Mouse (Mus musculus): ENCODE results near the gene Nuak2. TPM values are rescaled to one million over a fixed set of nuclear protein-coding genes. Genes with fewer than 3 reads are reported as not detected.
"Not testable (repeated sequence)": the region's sequence is repeated elsewhere in the genome, so short reads cannot be mapped to it uniquely, and the experiment has no call there.

Nuak2 gene
- total RNA-seq, 2 experiments from 2014 or later, result 1.6 to 1.7 TPM

GRCm38 (mm10) chr1:132343191-132343590 is 27.3 kb downstream of the Nuak2 start:
- no peak for DNase-seq (ENCODE audit: low spot score in 2 of 2)
- intact Hi-C loops (cut with DNase I), result no loop called here

- intact Hi-C loops (cut with DNase I), result no loop called here
- no peak for DNase-seq (ENCODE audit: low spot score in 2 of 2)
Measured at GRCm38 (mm10) chr1:132343656-132344055, 27.7 kb downstream of the Nuak2 start.

DNA sequence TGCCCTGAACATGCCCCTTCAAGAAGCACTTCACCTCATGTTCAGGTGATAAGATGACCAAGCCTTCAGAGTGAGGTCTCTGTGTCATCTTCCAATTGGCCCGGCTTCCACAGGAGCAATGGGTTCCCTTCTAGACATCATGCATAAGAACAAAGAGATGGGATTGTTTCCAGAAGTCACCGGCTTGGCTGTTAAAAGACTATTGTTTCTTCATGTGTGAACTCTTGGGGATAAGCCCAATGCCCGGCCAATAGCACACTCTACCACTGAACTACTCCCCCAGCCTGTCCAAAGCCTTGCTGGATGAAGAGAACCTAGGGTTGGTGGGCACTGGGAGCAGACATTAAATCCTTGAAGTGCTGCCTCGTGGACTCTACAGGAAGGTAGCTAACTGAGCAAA is 29.6 kb downstream of the Nuak2 start:
- intact Hi-C loops (cut with DNase I), result no loop called here
- no peak for DNase-seq (ENCODE audit: low spot score in 2 of 2)

DNA sequence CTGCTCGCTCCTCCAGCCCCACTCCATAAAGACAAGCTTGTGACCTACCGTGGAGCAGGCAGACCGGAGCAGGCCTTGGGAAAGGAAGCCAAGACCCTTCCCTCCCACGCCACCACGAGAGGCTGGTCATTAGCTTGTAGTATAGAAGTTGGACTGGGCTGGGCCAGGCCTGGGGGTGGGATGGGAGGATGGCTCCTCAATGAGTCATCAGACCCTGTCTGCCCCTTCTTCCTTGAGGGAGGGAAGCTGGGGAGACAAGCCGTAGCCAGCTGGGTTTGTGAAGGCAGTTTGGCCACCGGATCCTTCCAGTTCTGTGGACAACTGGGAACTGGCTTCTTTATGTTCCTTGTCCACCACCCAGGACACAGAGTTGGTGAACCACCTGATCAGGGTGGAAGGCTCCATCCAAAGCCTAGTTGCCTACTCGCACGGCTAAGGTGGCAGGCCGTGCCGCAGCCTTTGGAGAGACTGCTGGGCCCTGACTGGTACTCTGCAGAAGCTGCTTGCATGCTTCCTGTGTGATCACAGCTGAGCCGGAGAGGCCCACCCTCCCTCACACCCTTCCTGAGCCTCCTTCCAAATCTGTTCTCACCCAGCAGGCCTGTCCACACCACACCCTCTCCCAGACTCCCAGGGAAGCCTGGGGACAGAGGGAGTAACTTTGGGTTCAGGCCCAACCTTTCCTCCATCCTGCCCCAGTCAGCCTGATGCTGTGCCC is 30.4 kb downstream of the Nuak2 start:
- no peak for DNase-seq (ENCODE audit: low spot score in 2 of 2)
- intact Hi-C loops (cut with DNase I), result no loop called here

GRCm38 (mm10) chr1:132346951-132347350 is 31.0 kb downstream of the Nuak2 start:
- intact Hi-C loops (cut with DNase I), result no loop called here
- DNase-seq (ENCODE audit: low spot score in 2 of 2), result no peak

DNA sequence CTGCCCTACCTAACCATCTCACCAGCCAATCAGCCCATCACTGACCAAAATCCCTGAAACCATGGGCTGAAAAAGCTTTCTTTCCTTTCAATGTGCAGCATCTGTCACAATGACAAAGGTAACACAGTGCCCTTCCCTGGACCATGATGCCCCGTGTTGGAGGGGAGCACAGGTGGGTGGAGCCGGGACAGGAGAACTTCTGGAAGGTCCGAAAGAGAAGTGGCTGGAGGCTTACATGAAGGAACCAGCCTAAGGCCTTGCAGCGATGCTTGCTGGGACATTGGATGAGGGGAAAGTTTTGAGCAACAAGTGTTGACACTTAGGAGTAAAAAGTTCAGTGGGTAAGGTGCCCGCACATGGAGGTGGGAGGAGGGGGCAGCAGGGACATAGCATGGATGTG is 32.5 kb downstream of the Nuak2 start:
- DNase-seq (ENCODE audit: low spot score in 2 of 2), result no peak
- intact Hi-C loops (cut with DNase I), result no loop called here

GRCm38 (mm10) chr1:132349049-132349448 is 33.1 kb downstream of the Nuak2 start:
- DNase-seq (ENCODE audit: low spot score in 2 of 2); intact Hi-C loops (cut with DNase I): not testable (repeated sequence)

DNA sequence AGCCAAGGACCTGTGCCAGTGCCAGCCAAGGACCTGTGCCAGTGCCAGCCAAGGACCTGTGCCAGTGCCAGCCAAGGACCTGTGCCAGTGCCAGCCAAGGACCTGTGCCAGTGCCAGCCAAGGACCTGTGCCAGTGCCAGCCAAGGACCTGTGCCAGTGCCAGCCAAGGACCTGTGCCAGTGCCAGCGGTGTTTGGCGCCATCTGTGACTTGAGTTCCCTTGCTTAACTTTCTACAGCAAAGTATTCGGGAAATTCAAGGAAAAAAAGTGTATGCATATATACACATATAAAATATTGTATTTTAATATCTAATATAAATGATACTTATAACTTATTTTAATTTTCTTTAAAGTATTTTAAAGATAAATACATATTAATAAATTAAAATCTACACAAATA is 33.7 kb downstream of the Nuak2 start:
- intact Hi-C loops (cut with DNase I); DNase-seq (ENCODE audit: low spot score in 2 of 2): not testable (repeated sequence)

- intact Hi-C loops (cut with DNase I), result no loop called here
- no peak for DNase-seq (ENCODE audit: low spot score in 2 of 2)
Measured at GRCm38 (mm10) chr1:132351058-132351457, 35.1 kb downstream of the Nuak2 start.

GRCm38 (mm10) chr1:132353389-132353788 is 37.5 kb downstream of the Nuak2 start:
- no peak for DNase-seq (ENCODE audit: low spot score in 2 of 2)
- intact Hi-C loops (cut with DNase I), result no loop called here

DNA sequence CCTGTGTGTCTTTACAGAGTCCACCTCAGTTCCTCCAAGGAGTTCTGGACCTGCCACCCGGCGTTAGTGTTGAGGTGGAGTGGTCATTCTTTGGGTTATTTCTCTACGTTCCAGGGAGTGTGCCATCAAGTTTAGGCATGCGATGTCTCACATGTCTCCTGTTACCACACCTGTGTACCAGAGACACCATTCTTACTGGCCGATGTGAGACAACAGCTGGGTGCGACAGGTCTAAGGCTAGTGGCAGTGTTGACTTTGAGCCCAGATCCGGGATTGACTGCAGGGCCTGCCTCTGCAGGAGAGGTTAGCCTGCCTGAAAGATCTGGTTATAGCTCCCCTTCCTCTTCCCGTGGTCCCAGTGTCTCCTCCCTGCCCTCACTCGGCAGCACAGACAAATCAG is 38.3 kb downstream of the Nuak2 start:
- no peak for DNase-seq (ENCODE audit: low spot score in 2 of 2)
- intact Hi-C loops (cut with DNase I), result no loop called here

- no peak for DNase-seq (ENCODE audit: low spot score in 2 of 2)
- intact Hi-C loops (cut with DNase I), result loop anchor here (5.0 kb wide), 1 partner anchor 198 kb away; no protein-coding TSS in a partner anchor
Measured at GRCm38 (mm10) chr1:132355162-132355601, 39.3 kb downstream of the Nuak2 start.

DNA sequence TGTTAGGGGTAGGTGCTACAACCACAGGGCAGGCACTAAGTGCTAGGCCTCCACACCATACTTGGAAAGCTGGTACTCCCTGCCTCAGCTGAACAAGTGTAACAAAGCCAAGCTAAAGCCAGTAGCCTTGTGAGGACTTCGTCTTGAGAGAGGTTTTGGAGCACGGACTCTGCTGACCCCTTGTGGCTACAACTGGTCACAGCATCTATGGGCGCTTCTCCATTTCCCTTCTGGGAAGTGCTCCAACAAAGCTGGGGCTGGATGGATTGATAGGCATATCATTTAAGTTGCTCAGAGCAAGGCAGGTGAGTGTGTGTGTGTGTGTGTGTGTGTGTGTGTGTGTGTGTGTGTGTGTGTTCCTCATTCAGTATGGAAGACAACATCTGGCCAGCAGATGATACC is 39.9 kb downstream of the Nuak2 start:
- intact Hi-C loops (cut with DNase I), result loop anchor here (1.0 to 5.0 kb wide), 2 partner anchors 44 to 199 kb away; no protein-coding TSS in a partner anchor
- DNase-seq (ENCODE audit: low spot score in 2 of 2), result peak; percentile 91

DNA sequence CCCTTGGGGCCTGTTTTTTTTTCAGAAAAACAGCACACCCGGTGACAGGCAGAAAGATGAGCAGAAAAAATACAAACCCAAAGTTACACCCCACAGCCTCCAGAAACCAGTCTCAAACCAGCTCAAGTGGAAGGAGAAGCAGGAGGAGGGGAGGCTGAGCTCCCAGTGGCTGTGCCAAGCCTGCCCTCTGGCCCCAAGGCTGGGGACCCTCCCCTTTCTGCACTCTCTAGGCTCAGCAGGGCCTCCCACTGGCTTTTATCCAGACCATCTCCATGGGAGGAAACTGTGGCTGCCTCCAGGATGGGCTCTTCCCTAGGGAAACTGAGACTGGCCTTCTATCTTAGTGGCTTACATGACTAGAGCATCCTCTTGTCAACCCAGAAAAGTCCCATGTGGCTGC is 40.9 kb downstream of the Nuak2 start:
- intact Hi-C loops (cut with DNase I), result loop anchor here (1.0 to 5.0 kb wide), 2 partner anchors 45 to 200 kb away; no protein-coding TSS in a partner anchor
- no peak for DNase-seq (ENCODE audit: low spot score in 2 of 2)

DNA sequence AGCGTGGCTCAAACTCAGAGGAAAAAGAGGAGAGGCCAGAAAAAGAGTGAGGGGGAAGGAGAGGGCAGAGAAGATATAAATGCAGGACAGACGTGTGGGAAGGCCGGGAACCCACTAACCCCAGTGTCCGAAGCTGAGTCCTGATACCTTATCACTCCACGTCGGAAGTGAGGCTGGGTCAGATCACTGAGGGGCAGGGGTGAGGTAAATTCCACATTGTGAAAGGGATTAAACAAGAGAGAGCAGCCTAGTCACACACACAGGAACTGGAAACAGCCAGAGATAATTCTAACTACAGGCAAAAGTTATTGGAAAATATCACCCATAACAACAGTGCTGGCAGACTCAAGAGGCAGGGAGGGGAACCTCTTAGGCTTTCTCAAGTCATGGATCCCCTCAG is 46.0 kb downstream of the Nuak2 start:
- intact Hi-C loops (cut with DNase I), result no loop called here
- no peak for DNase-seq (ENCODE audit: low spot score in 2 of 2)

DNA sequence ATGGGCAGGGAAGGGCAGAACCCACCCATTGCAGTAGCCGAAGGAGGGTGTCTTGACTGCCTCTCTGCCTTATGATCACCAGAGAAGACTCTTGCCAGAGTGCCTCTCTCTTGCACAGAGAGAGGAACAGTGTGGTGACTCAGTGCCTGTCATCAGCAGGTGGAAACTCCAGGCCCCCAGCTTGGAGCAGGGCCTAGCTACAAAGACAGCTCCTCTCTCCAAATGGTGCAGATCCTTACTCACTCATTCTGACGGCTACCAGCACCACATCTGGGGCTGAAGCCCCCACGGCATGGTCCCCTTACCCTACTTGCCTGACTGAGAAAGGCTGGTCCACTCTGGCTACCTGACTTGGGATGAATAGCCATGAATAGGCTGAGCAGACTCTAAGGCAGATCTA is 48.5 kb downstream of the Nuak2 start:
- intact Hi-C loops (cut with DNase I), result no loop called here
- DNase-seq (ENCODE audit: low spot score in 2 of 2), result no peak

DNA sequence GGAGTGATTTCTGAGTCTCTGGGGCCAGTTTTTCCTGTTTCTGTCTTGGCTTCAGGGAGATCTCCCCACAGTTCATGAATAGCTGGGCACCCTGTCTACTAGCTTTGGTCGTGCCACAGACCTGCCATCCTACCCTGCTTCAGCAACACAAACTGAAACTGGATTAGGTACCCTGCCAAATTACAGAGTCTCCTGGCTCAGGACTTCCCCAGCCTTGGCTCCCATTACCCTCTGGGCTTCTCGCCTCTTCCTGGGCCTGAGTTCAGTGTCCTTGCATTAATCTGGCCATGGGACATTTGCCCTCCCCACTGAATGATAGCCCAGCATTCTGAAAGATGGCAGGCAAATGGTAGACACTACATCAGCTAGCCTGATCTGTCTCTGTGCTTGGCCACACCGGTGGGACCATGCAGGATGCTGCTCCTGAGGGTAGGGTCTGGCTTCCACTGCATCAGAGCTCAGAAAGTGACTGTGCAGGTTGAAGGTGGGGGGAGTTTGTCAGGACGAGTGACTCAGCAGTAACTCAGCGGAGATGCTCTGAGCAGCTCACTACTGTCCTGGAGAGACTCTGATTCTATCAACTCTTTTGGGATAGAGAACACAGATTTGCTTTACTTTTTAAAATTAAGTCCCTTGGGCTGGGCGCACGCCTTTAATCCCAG is 49.1 kb downstream of the Nuak2 start:
- DNase-seq (ENCODE audit: low spot score in 2 of 2), result no peak
- intact Hi-C loops (cut with DNase I), result loop anchor here (5.0 kb wide), 1 partner anchor 112 kb away; the partner anchor contains the start of gene Rbbp5

GRCm38 (mm10) chr1:132365645-132366044 is 49.7 kb downstream of the Nuak2 start:
- intact Hi-C loops (cut with DNase I), result loop anchor here (5.0 kb wide), 1 partner anchor 112 kb away; the partner anchor contains the start of gene Rbbp5
- DNase-seq (ENCODE audit: low spot score in 2 of 2), result no peak

- intact Hi-C loops (cut with DNase I), result loop anchor here (5.0 kb wide), 1 partner anchor 111 kb away; the partner anchor contains the start of gene Rbbp5
Measured at GRCm38 (mm10) chr1:132366235-132366634, 50.3 kb downstream of the Nuak2 start.

DNA sequence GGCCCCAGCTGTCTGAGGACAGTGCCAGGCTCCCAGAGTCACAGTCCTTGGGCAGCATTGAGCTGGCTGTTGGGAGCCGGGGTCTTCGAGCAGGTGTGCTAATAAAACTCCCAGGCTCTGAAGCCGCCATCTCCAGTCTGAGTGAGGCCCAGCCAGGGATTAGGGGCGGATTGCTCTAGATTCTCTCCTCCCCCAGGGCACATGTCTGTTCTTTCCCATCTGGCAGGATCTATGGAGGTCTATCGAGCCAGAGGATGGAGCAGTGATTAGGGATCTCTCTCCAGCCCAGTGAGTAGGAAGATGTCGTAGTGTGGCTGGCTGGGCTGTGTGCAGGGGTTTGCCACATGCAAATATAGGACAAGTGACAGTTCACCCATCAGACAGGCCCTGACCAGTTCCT is 51.0 kb downstream of the Nuak2 start:
- intact Hi-C loops (cut with DNase I), result loop anchor here (5.0 kb wide), 1 partner anchor 110 kb away; the partner anchor contains the start of gene Rbbp5

More at GRCm38 (mm10) chr1:132366235-132366634, 50.3 kb downstream of the Nuak2 start:
- no peak for DNase-seq (ENCODE audit: low spot score in 2 of 2)

More for the DNA sequence above, 51.0 kb downstream of the Nuak2 start:
- no peak for DNase-seq (ENCODE audit: low spot score in 2 of 2)
